Mouse (Mus musculus) spleen, adult 18-20 months (tissue): ENCODE measurements around the gene Gm5168.
"Not testable (repeated sequence)": the region's sequence is repeated elsewhere in the genome, so short reads cannot be mapped to it uniquely, and the experiment has no call there.

ENCODE experiments used
- DNase-seq, 2 experiments: peaks; one replicate each; pipeline ENCODE4 v3.0.0; 2022; ENCODE audit warnings: mixed read lengths in 2 of 2

Gm5168 gene

GRCm38 (mm10) chrX:26050941-26051340 lies at the start of gene Gm5168:
TSS of gene Gm5168 (minus strand) at chrX:26051041.
- DNase-seq: not testable (repeated sequence)
